Mouse (Mus musculus) forebrain, embryonic 11.5 days (tissue): ENCODE data around the gene Soat2. TPM values are rescaled to one million over a fixed set of nuclear protein-coding genes. Genes with fewer than 3 reads are reported as not detected.

Experiments used
- ATAC-seq: fragments of 200-750 bp; cut with Nextera tagmentation; replicated peaks from 2 replicates; pipeline ENCODE4 v1.8.0; 2017; ENCODE audit warnings: moderate TSS enrichment; ENCODE audit not compliant: low FRiP score
- DNase-seq: peaks from one replicate; pipeline ENCODE4 v3.0.0-alpha.2; 2017; ENCODE audit warnings: low spot score
- H3K27ac ChIP-seq: fragments of 300-500 bp; sonication (generic); 2 replicates; pipeline ENCODE4 v1.5.1; 2014; ENCODE audit warnings: low read depth, low read length
- H3K27me3 ChIP-seq: fragments of 300-500 bp; sonication (generic); 2 replicates; pipeline ENCODE4 v1.6.1; 2014; ENCODE audit warnings: mild to moderate bottlenecking, low read length, mixed read lengths; ENCODE audit not compliant: control insufficient read depth, insufficient read depth
- H3K36me3 ChIP-seq: fragments of 300-500 bp; sonication (generic); 2 replicates; pipeline ENCODE4 v1.6.1; 2014; ENCODE audit warnings: mild to moderate bottlenecking, low read length, moderate library complexity, mixed read lengths; ENCODE audit not compliant: control insufficient read depth, insufficient read depth
- H3K4me1 ChIP-seq: fragments of 300-500 bp; sonication (generic); replicated peaks from 2 replicates; pipeline ENCODE4 v1.6.1; 2014; ENCODE audit warnings: low read length, mixed read lengths; ENCODE audit not compliant: control insufficient read depth, insufficient read depth
- H3K4me2 ChIP-seq: fragments of 300-500 bp; sonication (generic); 2 replicates; pipeline ENCODE4 v1.6.1; 2014; ENCODE audit warnings: low read depth, mild to moderate bottlenecking, low read length, moderate library complexity, mixed read lengths; ENCODE audit not compliant: severe bottlenecking
- H3K4me3 ChIP-seq: fragments of 300-500 bp; sonication (generic); 2 replicates; pipeline ENCODE4 v1.5.1; 2014; ENCODE audit warnings: low read depth, low read length
- H3K9ac ChIP-seq: fragments of 300-500 bp; sonication (generic); 2 replicates; pipeline ENCODE4 v1.6.1; 2014; ENCODE audit warnings: low read length
- H3K9me3 ChIP-seq: fragments of 300-500 bp; sonication (generic); 2 replicates; pipeline ENCODE4 v1.6.1; 2016; ENCODE audit warnings: low read length, mixed read lengths; ENCODE audit not compliant: control insufficient read depth
- WGBS: fragments of 180-500 bp; shearing (Covaris S2); extraction: QIAGEN DNeasy Blood & Tissue Kit; methylation state at CpG from one replicate; pipeline ENCODE4 v1.1.7; 2014; 5-methylcytosine and 5-hydroxymethylcytosine counted together
- polyA plus RNA-seq: library from polyadenylated mRNA; unstranded; fragments of >200 nt; fragmentation: Nextera tagmentation; extraction: Ambion mirVana; gene quantifications from 2 replicates; pipeline ENCODE4 v1.2.1, GENCODE M21; 2014

Soat2 gene
- polyA plus RNA-seq, 1 experiment from 2014 or later, result not detected

GRCm38 (mm10) chr15:102112181-102112580 lies 38.1 kb upstream of the Soat2 start:
- Histone ChIP-seq H3K27ac (no peak overlapping the region), H3K9me3 (no peaks in the 10 kb centered on the region), H3K27me3 (peaks cover 8% of the 10 kb centered on the region), H3K4me1 (0 out of 2 replicates have a peak, but pooled peaks cover 6% of the 10 kb centered on the region), H3K4me2 (no peak overlapping the region), H3K9ac (no peak overlapping the region), H3K4me3 (no peak overlapping the region), H3K36me3 (no peaks in the 10 kb centered on the region)
- 89% methylated on average over 6 of the region's 6 CpGs for WGBS
- ATAC-seq (no peak), DNase-seq (no peak)

- H3K27ac ChIP-seq, result no peak overlapping the region
- H3K27me3 ChIP-seq, result peaks cover 2% of the 10 kb centered on the region
- no peaks in the 10 kb centered on the region for H3K9me3 ChIP-seq
- ATAC-seq (no peak), DNase-seq (no peak)
- no peak overlapping the region for H3K9ac ChIP-seq
- 0 out of 2 replicates have a peak, but pooled peaks cover under 1% of the 10 kb centered on the region for H3K4me1 ChIP-seq
- H3K36me3 ChIP-seq, result no peaks in the 10 kb centered on the region
- 80% methylated on average over 8 of the region's 8 CpGs for WGBS
- H3K4me3 ChIP-seq, result no peak overlapping the region
- H3K4me2 ChIP-seq, result no peak overlapping the region
Observed at GRCm38 (mm10) chr15:102112827-102113226, 37.5 kb upstream of the Soat2 start.

GRCm38 (mm10) chr15:102113674-102114073 lies 36.7 kb upstream of the Soat2 start:
- no peak overlapping the region for H3K27ac ChIP-seq
- H3K9me3 ChIP-seq, result no peaks in the 10 kb centered on the region
- WGBS, result 89% methylated on average over 4 of the region's 4 CpGs
- no peak overlapping the region for H3K9ac ChIP-seq
- H3K27me3 ChIP-seq, result no peaks in the 10 kb centered on the region
- H3K4me1 ChIP-seq, result no peaks in the 10 kb centered on the region
- no peak overlapping the region for H3K4me2 ChIP-seq
- ATAC-seq (no peak), DNase-seq (no peak)
- no peak overlapping the region for H3K4me3 ChIP-seq
- H3K36me3 ChIP-seq, result no peaks in the 10 kb centered on the region

- H3K27me3 ChIP-seq, result no peaks in the 10 kb centered on the region
- H3K9ac ChIP-seq, result no peak overlapping the region
- no peak overlapping the region for H3K4me2 ChIP-seq
- no peak overlapping the region for H3K4me3 ChIP-seq
- 81% methylated on average over 7 of the region's 7 CpGs for WGBS
- no peaks in the 10 kb centered on the region for H3K36me3 ChIP-seq
- no peaks in the 10 kb centered on the region for H3K4me1 ChIP-seq
- no peak overlapping the region for H3K27ac ChIP-seq
- DNase-seq (no peak), ATAC-seq (no peak)
- H3K9me3 ChIP-seq, result no peaks in the 10 kb centered on the region
Observed at GRCm38 (mm10) chr15:102114651-102115260, 35.6 kb upstream of the Soat2 start.

- Histone ChIP-seq H3K27me3 (no peaks in the 10 kb centered on the region), H3K36me3 (no peaks in the 10 kb centered on the region), H3K27ac (no peak overlapping the region), H3K9ac (no peak overlapping the region), H3K9me3 (no peaks in the 10 kb centered on the region), H3K4me2 (no peak overlapping the region), H3K4me1 (no peaks in the 10 kb centered on the region), H3K4me3 (no peak overlapping the region)
- ATAC-seq (no peak), DNase-seq (no peak)
- WGBS, result 66% methylated on average over 9 of the region's 9 CpGs
Observed at GRCm38 (mm10) chr15:102115731-102116231, 34.5 kb upstream of the Soat2 start.

GRCm38 (mm10) chr15:102116753-102117415 lies 33.4 kb upstream of the Soat2 start:
- Histone ChIP-seq H3K4me3 (no peak overlapping the region), H3K9ac (no peak overlapping the region)

GRCm38 (mm10) chr15:102117461-102118443 lies 32.6 kb upstream of the Soat2 start:
- H3K27ac ChIP-seq, result no peak overlapping the region
- ATAC-seq, result no peak

More at GRCm38 (mm10) chr15:102116753-102117415, 33.4 kb upstream of the Soat2 start:
- H3K9me3 ChIP-seq, result no peaks in the 10 kb centered on the region
- no peaks in the 10 kb centered on the region for H3K36me3 ChIP-seq
- H3K4me1 ChIP-seq, result no peaks in the 10 kb centered on the region
- no peak for ATAC-seq
- WGBS, result 80% methylated on average over 11 of the region's 11 CpGs
- no peak for DNase-seq
- H3K27ac ChIP-seq, result 0 out of 2 replicates have a peak overlapping the region, but pooled peaks have one; percentile 18
- no peaks in the 10 kb centered on the region for H3K27me3 ChIP-seq
- no peak overlapping the region for H3K4me2 ChIP-seq

GRCm38 (mm10) chr15:102118591-102118990 lies 31.7 kb upstream of the Soat2 start:
- no peaks in the 10 kb centered on the region for H3K27me3 ChIP-seq
- H3K4me3 ChIP-seq, result no peak overlapping the region
- H3K9ac ChIP-seq, result no peak overlapping the region
- whole genome bisulfite sequencing, result 80% methylated on average over 4 of the region's 4 CpGs
- no peaks in the 10 kb centered on the region for H3K9me3 ChIP-seq
- H3K36me3 ChIP-seq, result no peaks in the 10 kb centered on the region
- H3K27ac ChIP-seq, result no peak overlapping the region
- H3K4me1 ChIP-seq, result no peaks in the 10 kb centered on the region
- H3K4me2 ChIP-seq, result no peak overlapping the region
- DNase-seq, result no peak
- no peak for ATAC-seq

More at GRCm38 (mm10) chr15:102117461-102118443, 32.6 kb upstream of the Soat2 start:
- no peak for DNase-seq
- Histone ChIP-seq H3K36me3 (no peaks in the 10 kb centered on the region), H3K27me3 (no peaks in the 10 kb centered on the region), H3K4me1 (no peaks in the 10 kb centered on the region), H3K9ac (no peak overlapping the region), H3K4me3 (no peak overlapping the region), H3K9me3 (no peaks in the 10 kb centered on the region), H3K4me2 (no peak overlapping the region)
- 78% methylated on average over 19 of the region's 19 CpGs for WGBS
